Mouse (Mus musculus): Measurements from ENCODE around the gene Grifin.

Gene Grifin

GRCm38 (mm10) chr5:140564896-140565295, at the start of gene Grifin:
Gene Grifin (minus strand): TSS chr5:140565071.
- 96% methylated on average over 4 of the region's 4 CpGs for WGBS

GRCm38 (mm10) chr5:140614141-140614540, 49.3 kb upstream of the Grifin start:
- WGBS = 94% methylated on average over 10 of the region's 10 CpGs

- 70% methylated on average over 18 of the region's 18 CpGs for WGBS
These were observed 47.3 kb upstream of the Grifin start for GRCm38 (mm10) chr5:140612191-140612590.

GRCm38 (mm10) chr5:140611611-140612185, 46.8 kb upstream of the Grifin start:
- 40% methylated on average over 15 of the region's 15 CpGs for WGBS

GRCm38 (mm10) chr5:140611021-140611583, 46.2 kb upstream of the Grifin start:
- 11% methylated on average over 21 of the region's 21 CpGs for WGBS

GRCm38 (mm10) chr5:140610273-140611011, 45.6 kb upstream of the Grifin start:
- 7% methylated on average over 30 of the region's 30 CpGs for WGBS

- WGBS = 16% methylated on average over 13 of the region's 13 CpGs
These were observed 44.8 kb upstream of the Grifin start for GRCm38 (mm10) chr5:140609511-140610272.

GRCm38 (mm10) chr5:140608634-140609015, 43.8 kb upstream of the Grifin start:
- 11% methylated on average over 16 of the region's 16 CpGs for WGBS

GRCm38 (mm10) chr5:140607836-140608633, 43.2 kb upstream of the Grifin start:
- 2% methylated on average over 17 of the region's 17 CpGs for WGBS

- under 1% methylated on average over 91 of the region's 91 CpGs for WGBS
These were observed 42.3 kb upstream of the Grifin start, which contains the start of gene Lfng for GRCm38 (mm10) chr5:140607001-140607835. Gene Lfng (plus strand): TSS chr5:140607320.

- 4% methylated on average over 23 of the region's 23 CpGs for WGBS
These were observed 41.5 kb upstream of the Grifin start for GRCm38 (mm10) chr5:140606386-140606785.

- 63% methylated on average over 3 of the region's 3 CpGs for WGBS
These were observed 40.4 kb upstream of the Grifin start for GRCm38 (mm10) chr5:140605228-140605627.

GRCm38 (mm10) chr5:140604386-140604785, 39.5 kb upstream of the Grifin start:
- WGBS = 80% methylated on average over 8 of the region's 8 CpGs

GRCm38 (mm10) chr5:140602540-140602939, 37.7 kb upstream of the Grifin start:
- WGBS = 88% methylated on average over 2 of the region's 2 CpGs

- WGBS = 74% methylated on average over 12 of the region's 12 CpGs
These were observed 36.8 kb upstream of the Grifin start for GRCm38 (mm10) chr5:140601712-140602111.

- WGBS = 68% methylated on average over 5 of the region's 5 CpGs
These were observed 35.1 kb upstream of the Grifin start for GRCm38 (mm10) chr5:140599939-140600338.

- WGBS = 88% methylated on average over 4 of the region's 4 CpGs
These were observed 32.9 kb upstream of the Grifin start for GRCm38 (mm10) chr5:140597787-140598186.

- 77% methylated on average over 18 of the region's 18 CpGs for WGBS
These were observed 32.2 kb upstream of the Grifin start for GRCm38 (mm10) chr5:140596927-140597588.

GRCm38 (mm10) chr5:140596426-140596825, 31.6 kb upstream of the Grifin start:
- WGBS = 70% methylated on average over 3 of the region's 3 CpGs

- WGBS = 92% methylated on average over 5 of the region's 5 CpGs
These were observed 30.0 kb upstream of the Grifin start for GRCm38 (mm10) chr5:140594846-140595245.

Measured in cerebral cortex, adult 2 months (tissue).